Mouse (Mus musculus) midbrain, embryonic 15.5 days (tissue): ENCODE results near the gene H6pd. TPM values are rescaled to one million over a fixed set of nuclear protein-coding genes. Genes with fewer than 3 reads are reported as not detected.

ENCODE experiments used
- ATAC-seq: fragments of 200-750 bp; cut with Nextera tagmentation; replicated peaks from 2 replicates; pipeline ENCODE4 v1.8.0; 2017; ENCODE audit warnings: moderate TSS enrichment
- H3K27ac ChIP-seq: fragments of 300-500 bp; sonication (generic); 2 replicates; pipeline ENCODE4 v1.5.1; 2015; ENCODE audit warnings: mild to moderate bottlenecking, inconsistent platforms
- H3K27me3 ChIP-seq: fragments of 300-500 bp; sonication (generic); replicated peaks from 2 replicates; pipeline ENCODE4 v1.6.1; 2015; ENCODE audit warnings: inconsistent platforms
- H3K36me3 ChIP-seq: fragments of 300-500 bp; sonication (generic); replicated peaks from 2 replicates; pipeline ENCODE4 v1.6.1; 2015; ENCODE audit warnings: inconsistent platforms
- H3K4me1 ChIP-seq: fragments of 300-500 bp; sonication (generic); 2 replicates; pipeline ENCODE4 v1.6.1; 2015; ENCODE audit warnings: inconsistent platforms
- H3K4me2 ChIP-seq: fragments of 300-500 bp; sonication (generic); 2 replicates; pipeline ENCODE4 v1.6.1; 2015; ENCODE audit warnings: inconsistent platforms, mild to moderate bottlenecking, moderate library complexity
- H3K4me3 ChIP-seq: fragments of 300-500 bp; sonication (generic); 2 replicates; pipeline ENCODE4 v1.5.1; 2015; ENCODE audit warnings: mild to moderate bottlenecking, inconsistent platforms
- H3K9ac ChIP-seq: fragments of 300-500 bp; sonication (generic); 2 replicates; pipeline ENCODE4 v1.6.1; 2015; ENCODE audit warnings: mild to moderate bottlenecking, inconsistent platforms
- H3K9me3 ChIP-seq: fragments of 300-500 bp; sonication (generic); 2 replicates; pipeline ENCODE4 v1.6.1; 2016; ENCODE audit warnings: inconsistent platforms
- WGBS: fragments of 180-500 bp; shearing (Covaris S2); methylation state at CpG from one replicate; pipeline ENCODE4 v1.1.7; 2015; ENCODE audit warnings: mixed read lengths; 5-methylcytosine and 5-hydroxymethylcytosine counted together
- polyA plus RNA-seq: library from polyadenylated mRNA; unstranded; fragments of >200 nt; fragmentation: Nextera tagmentation; extraction: Ambion mirVana; gene quantifications from 2 replicates; pipeline ENCODE4 v1.2.1, GENCODE M21; 2015

H6pd gene
- polyA plus RNA-seq, 1 experiment from 2014 or later, result 2.5 TPM

GRCm38 (mm10) chr4:150014378-150015091 is 5.7 kb upstream of the H6pd start:
- Histone ChIP-seq H3K27ac (no peak overlapping the region), H3K36me3 (no peaks in the 10 kb centered on the region), H3K4me2 (no peak overlapping the region), H3K9ac (no peak overlapping the region), H3K27me3 (0 out of 2 replicates have a peak, but pooled peaks cover 2% of the 10 kb centered on the region), H3K9me3 (no peaks in the 10 kb centered on the region), H3K4me1 (no peaks in the 10 kb centered on the region), H3K4me3 (no peak overlapping the region)
- WGBS, result 84% methylated on average over 4 of the region's 4 CpGs
- ATAC-seq, result no peak

- 89% methylated on average over 5 of the region's 5 CpGs for WGBS
- Histone ChIP-seq H3K4me3 (no peak overlapping the region), H3K27ac (no peak overlapping the region), H3K9me3 (no peaks in the 10 kb centered on the region), H3K36me3 (no peaks in the 10 kb centered on the region), H3K9ac (no peak overlapping the region), H3K27me3 (0 out of 2 replicates have a peak, but pooled peaks cover 2% of the 10 kb centered on the region), H3K4me1 (0 out of 2 replicates have a peak, but pooled peaks cover 6% of the 10 kb centered on the region), H3K4me2 (no peak overlapping the region)
- ATAC-seq, result no peak
These were observed 5.0 kb upstream of the H6pd start for GRCm38 (mm10) chr4:150013805-150014204.

DNA sequence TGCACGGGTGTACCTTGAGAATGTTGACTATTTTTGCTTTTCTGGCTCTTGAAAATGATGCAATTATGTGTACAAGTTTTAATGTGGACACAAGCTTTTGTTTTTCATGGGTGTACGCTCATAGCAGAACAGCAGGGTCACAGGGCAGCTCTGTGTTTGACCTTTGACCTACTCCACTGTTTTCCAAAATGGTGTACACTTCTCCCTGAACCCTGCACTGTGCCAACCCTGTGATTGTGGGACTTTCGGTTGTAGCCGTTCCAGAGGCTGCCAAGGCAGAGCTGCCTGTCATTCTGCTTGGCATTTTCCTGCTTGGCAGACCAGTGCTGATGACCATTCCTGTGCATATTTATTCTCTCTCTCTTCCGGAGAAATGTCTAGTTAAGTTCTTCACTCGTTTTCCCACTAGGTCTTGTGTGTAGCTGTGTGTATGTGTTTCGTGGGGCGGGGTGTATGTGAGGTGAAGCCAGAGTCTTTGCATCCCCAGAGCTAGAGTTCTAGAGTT is 4.4 kb upstream of the H6pd start:
- Histone ChIP-seq H3K9me3 (no peaks in the 10 kb centered on the region), H3K36me3 (no peaks in the 10 kb centered on the region), H3K27me3 (0 out of 2 replicates have a peak, but pooled peaks cover 2% of the 10 kb centered on the region), H3K4me3 (no peak overlapping the region), H3K4me2 (no peak overlapping the region), H3K4me1 (peaks cover 7% of the 10 kb centered on the region), H3K27ac (no peak overlapping the region), H3K9ac (no peak overlapping the region)
- 90% methylated on average over 8 of the region's 8 CpGs for WGBS
- ATAC-seq, result no peak

- no peak overlapping the region for H3K4me2 ChIP-seq
- no peak overlapping the region for H3K27ac ChIP-seq
- H3K36me3 ChIP-seq, result no peaks in the 10 kb centered on the region
- H3K27me3 ChIP-seq, result 0 out of 2 replicates have a peak, but pooled peaks cover 2% of the 10 kb centered on the region
- H3K9ac ChIP-seq, result no peak overlapping the region
- no peaks in the 10 kb centered on the region for H3K9me3 ChIP-seq
- H3K4me3 ChIP-seq, result no peak overlapping the region
- ATAC-seq, result no peak
- 79% methylated on average over 4 of the region's 4 CpGs for WGBS
- H3K4me1 ChIP-seq, result peaks cover 13% of the 10 kb centered on the region
These were observed 3.5 kb upstream of the H6pd start for GRCm38 (mm10) chr4:150012322-150012723.

GRCm38 (mm10) chr4:150011564-150012321 is 2.9 kb upstream of the H6pd start:
- H3K27me3 ChIP-seq, result 0 out of 2 replicates have a peak, but pooled peaks cover 2% of the 10 kb centered on the region
- no peaks in the 10 kb centered on the region for H3K36me3 ChIP-seq
- no peak overlapping the region for H3K9ac ChIP-seq
- H3K27ac ChIP-seq, result no peak overlapping the region
- H3K4me1 ChIP-seq, result peaks cover 13% of the 10 kb centered on the region
- no peak overlapping the region for H3K4me3 ChIP-seq
- no peak for ATAC-seq
- WGBS, result 67% methylated on average over 10 of the region's 10 CpGs
- H3K9me3 ChIP-seq, result no peaks in the 10 kb centered on the region
- H3K4me2 ChIP-seq, result no peak overlapping the region

DNA sequence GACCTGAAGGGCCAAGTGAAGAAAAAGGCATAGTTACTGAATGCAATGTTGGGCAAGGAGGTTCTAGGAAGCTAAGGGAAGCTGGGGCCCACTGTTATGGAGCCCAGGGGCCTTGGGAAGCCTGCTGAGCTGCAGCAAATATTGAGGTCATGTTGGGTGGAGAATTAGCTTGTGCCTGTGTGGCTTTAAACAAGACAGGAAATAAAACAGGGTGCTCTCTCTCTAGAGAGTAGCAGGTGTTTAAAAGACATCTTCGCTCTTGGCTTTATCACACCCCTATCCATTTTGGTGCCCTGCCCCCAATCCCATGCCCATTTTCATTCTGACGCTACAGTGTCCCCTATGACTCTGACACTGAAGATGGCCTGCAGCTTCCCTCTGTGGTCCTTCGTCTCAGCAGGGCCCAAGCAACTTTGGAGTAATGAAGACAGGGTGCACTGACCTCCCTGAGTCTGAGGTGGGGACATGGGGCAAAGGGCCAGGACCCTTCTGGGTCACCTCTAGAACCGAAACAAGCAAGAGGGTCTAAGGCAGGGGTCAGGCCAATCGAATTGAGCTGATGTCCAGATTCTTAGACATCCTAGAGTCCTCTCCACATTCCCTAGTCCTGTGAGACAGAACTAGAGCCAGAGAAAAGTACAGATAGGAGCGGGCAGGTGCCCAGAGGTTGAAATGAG is 1.4 kb upstream of the H6pd start:
- Histone ChIP-seq H3K9ac (no peak overlapping the region), H3K27ac (no peak overlapping the region), H3K4me2 (no peak overlapping the region), H3K4me1 (peaks cover 13% of the 10 kb centered on the region), H3K9me3 (no peaks in the 10 kb centered on the region), H3K27me3 (0 out of 2 replicates have a peak, but pooled peaks cover 2% of the 10 kb centered on the region), H3K4me3 (no peak overlapping the region), H3K36me3 (no peaks in the 10 kb centered on the region)
- ATAC-seq, result no peak
- WGBS, result 91% methylated on average over 6 of the region's 6 CpGs

GRCm38 (mm10) chr4:150009587-150009930 is 736 bp upstream of the H6pd start:
- 83% methylated on average over 6 of the region's 6 CpGs for WGBS
- Histone ChIP-seq H3K36me3 (no peaks in the 10 kb centered on the region), H3K4me2 (peak overlapping the region; percentile 94; the same call in 1 of the 2 replicates), H3K4me1 (peaks cover 13% of the 10 kb centered on the region), H3K4me3 (no peak overlapping the region), H3K27ac (no peak overlapping the region), H3K9ac (no peak overlapping the region), H3K27me3 (0 out of 2 replicates have a peak, but pooled peaks cover 2% of the 10 kb centered on the region), H3K9me3 (no peaks in the 10 kb centered on the region)
- ATAC-seq, result peak; percentile 18; the same call in 1 of the 2 replicates

GRCm38 (mm10) chr4:150008325-150008852 is 434 bp downstream of the H6pd start:
- Histone ChIP-seq H3K36me3 (no peaks in the 10 kb centered on the region), H3K4me3 (peak overlapping the region; percentile 59), H3K4me1 (peaks cover 13% of the 10 kb centered on the region), H3K27me3 (0 out of 2 replicates have a peak, but pooled peaks cover 2% of the 10 kb centered on the region), H3K9me3 (no peaks in the 10 kb centered on the region), H3K4me2 (peak overlapping the region; percentile 94), H3K9ac (peak overlapping the region; percentile 77), H3K27ac (peak overlapping the region; percentile 83)
- WGBS, result 0% methylated on average over 42 of the region's 42 CpGs
- ATAC-seq, result peak; percentile 88

DNA sequence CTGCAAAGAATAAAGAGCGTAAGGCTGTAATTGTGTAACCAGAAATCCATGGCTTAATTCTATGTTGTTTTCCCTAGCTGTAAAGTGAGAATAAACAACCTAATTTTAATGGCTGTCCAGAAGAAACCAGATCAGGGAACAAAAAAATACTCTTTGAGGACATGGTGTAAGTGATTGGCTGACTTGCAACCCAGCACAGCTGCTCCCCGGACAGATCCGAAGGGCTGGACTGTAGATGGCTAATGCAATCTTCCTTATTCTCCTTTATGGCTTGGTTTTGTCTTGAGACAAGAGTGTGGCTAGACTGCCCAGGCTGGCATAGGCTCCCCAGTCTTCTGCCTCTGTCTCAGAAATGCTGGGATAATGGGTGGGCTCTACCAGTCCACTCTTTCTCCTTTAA is 1.4 kb downstream of the H6pd start:
- WGBS, result 95% methylated on average over 3 of the region's 3 CpGs
- H3K27ac ChIP-seq, result no peak overlapping the region
- H3K4me3 ChIP-seq, result 0 out of 2 replicates have a peak overlapping the region, but pooled peaks have one; percentile 59
- no peaks in the 10 kb centered on the region for H3K9me3 ChIP-seq
- H3K9ac ChIP-seq, result no peak overlapping the region
- no peaks in the 10 kb centered on the region for H3K36me3 ChIP-seq
- no peak for ATAC-seq
- H3K4me2 ChIP-seq, result no peak overlapping the region
- peaks cover 13% of the 10 kb centered on the region for H3K4me1 ChIP-seq
- H3K27me3 ChIP-seq, result 0 out of 2 replicates have a peak, but pooled peaks cover 2% of the 10 kb centered on the region

GRCm38 (mm10) chr4:150006991-150007390 is 1.8 kb downstream of the H6pd start:
- no peak for ATAC-seq
- Histone ChIP-seq H3K4me3 (no peak overlapping the region), H3K9ac (no peak overlapping the region), H3K27ac (no peak overlapping the region), H3K4me1 (peaks cover 13% of the 10 kb centered on the region), H3K4me2 (no peak overlapping the region), H3K27me3 (0 out of 2 replicates have a peak, but pooled peaks cover 2% of the 10 kb centered on the region), H3K36me3 (no peaks in the 10 kb centered on the region), H3K9me3 (no peaks in the 10 kb centered on the region)
- WGBS, result 85% methylated on average over 8 of the region's 8 CpGs

GRCm38 (mm10) chr4:150006122-150006854 is 2.5 kb downstream of the H6pd start:
- no peak overlapping the region for H3K4me3 ChIP-seq

More at GRCm38 (mm10) chr4:150006122-150006854, 2.5 kb downstream of the H6pd start:
- Histone ChIP-seq H3K9ac (no peak overlapping the region), H3K9me3 (no peaks in the 10 kb centered on the region), H3K4me1 (peaks cover 13% of the 10 kb centered on the region), H3K4me2 (no peak overlapping the region), H3K27me3 (0 out of 2 replicates have a peak, but pooled peaks cover 2% of the 10 kb centered on the region), H3K36me3 (no peaks in the 10 kb centered on the region), H3K27ac (no peak overlapping the region)
- ATAC-seq, result no peak
- WGBS, result 84% methylated on average over 21 of the region's 21 CpGs
